Mouse (Mus musculus): ENCODE measurements around the gene Cpa1. TPM values are rescaled to one million over a fixed set of nuclear protein-coding genes. Genes with fewer than 3 reads are reported as not detected.

The Cpa1 gene
- polyA plus RNA-seq, 1 experiment from 2014 or later = 0.27 TPM

DNA sequence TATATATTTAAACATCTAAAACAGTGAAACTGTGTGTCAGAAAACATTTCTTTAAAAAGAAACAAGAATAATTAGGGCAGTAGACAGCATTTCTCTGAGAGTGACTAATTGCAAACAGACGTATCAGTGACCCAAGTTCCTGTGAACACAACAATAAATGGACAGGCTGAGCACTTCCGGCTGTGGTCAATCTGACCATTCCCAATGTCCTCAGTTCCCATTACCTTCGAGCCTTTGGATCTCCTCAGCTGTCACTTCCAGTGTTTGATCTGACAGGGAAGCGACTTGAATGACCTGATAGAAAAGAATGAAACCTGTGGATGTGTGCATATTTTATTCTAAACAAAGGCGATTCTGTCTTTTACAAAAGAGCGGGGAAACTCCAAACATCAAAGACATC, 27.0 kb downstream of the Cpa1 start:
- no peak overlapping the region for H3K4me3 ChIP-seq (ENCODE audit: low read depth, low read length)
- H3K4me2 ChIP-seq (ENCODE audit: low read depth, severe bottlenecking) = no peak overlapping the region
- ATAC-seq (ENCODE audit: insufficient number of reproducible peaks, low FRiP score, low TSS enrichment, low read depth) (no peak), DNase-seq (ENCODE audit: low spot score) (no peak)
- no peak overlapping the region for H3K9ac ChIP-seq (ENCODE audit: low read length)
- H3K27me3 ChIP-seq (ENCODE audit: control insufficient read depth, insufficient read depth, low read length) = no peaks in the 10 kb centered on the region
- no peaks in the 10 kb centered on the region for H3K9me3 ChIP-seq (ENCODE audit: control insufficient read depth, low read length)
- no peaks in the 10 kb centered on the region for H3K36me3 ChIP-seq (ENCODE audit: control insufficient read depth, insufficient read depth, low read length)
- no peak overlapping the region for H3K27ac ChIP-seq (replicated peaks; ENCODE audit: low read depth, low read length)
- WGBS = 29% methylated on average over 6 of the region's 6 CpGs
- peaks cover 38% of the 10 kb centered on the region for H3K4me1 ChIP-seq (ENCODE audit: control insufficient read depth, insufficient read depth, low read length)

DNA sequence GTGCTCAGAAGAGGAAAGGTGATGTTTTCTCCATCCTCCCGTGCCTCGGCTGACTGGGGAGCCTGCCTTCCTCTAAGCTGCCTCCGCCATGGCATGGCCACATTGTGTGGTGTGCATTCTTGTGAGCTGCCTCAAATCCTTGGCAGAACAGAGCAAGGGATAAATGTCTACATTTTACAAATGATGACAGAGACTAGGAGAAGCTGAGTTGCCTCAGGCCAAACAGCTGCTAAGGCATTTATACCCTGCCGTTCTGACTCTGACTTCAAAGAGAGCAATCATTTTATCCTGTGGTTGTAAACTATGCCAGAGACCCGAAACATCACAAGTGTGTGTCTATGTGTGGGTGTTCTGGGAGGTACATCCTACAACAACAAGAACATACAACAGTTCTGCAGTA, 28.6 kb downstream of the Cpa1 start:
- Histone ChIP-seq H3K27me3 (ENCODE audit: control insufficient read depth, insufficient read depth, low read length) (no peaks in the 10 kb centered on the region), H3K36me3 (ENCODE audit: control insufficient read depth, insufficient read depth, low read length) (no peaks in the 10 kb centered on the region), H3K9ac (ENCODE audit: low read length) (no peak overlapping the region), H3K27ac (replicated peaks; ENCODE audit: low read depth, low read length) (peak overlapping the region; percentile 72), H3K4me1 (ENCODE audit: control insufficient read depth, insufficient read depth, low read length) (peaks cover 34% of the 10 kb centered on the region), H3K4me2 (ENCODE audit: low read depth, severe bottlenecking) (no peak overlapping the region), H3K9me3 (ENCODE audit: control insufficient read depth, low read length) (no peaks in the 10 kb centered on the region), H3K4me3 (ENCODE audit: low read depth, low read length) (no peak overlapping the region)
- no peak for DNase-seq (ENCODE audit: low spot score)
- no peak for ATAC-seq (ENCODE audit: insufficient number of reproducible peaks, low FRiP score, low TSS enrichment, low read depth)
- 31% methylated on average over 5 of the region's 5 CpGs for WGBS

DNA sequence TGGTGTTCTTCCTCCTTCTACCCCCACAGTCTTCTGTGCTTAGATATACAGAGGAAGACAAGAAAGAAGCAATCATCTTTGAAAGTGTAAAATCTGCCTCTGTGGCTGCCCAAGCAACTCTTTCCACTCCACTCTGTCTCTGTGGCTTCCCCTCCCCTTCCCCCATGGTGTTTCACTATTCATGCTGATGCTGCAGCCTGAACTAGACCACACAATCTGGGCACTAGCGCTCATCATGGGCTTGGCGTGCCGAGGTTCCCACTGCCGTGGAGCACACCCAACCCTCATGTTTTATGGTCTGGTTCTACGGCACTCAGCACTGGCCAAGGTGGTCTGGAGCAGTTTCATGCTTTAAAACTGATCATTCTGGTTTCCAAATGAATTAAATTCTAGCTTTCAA, 32.7 kb downstream of the Cpa1 start:
- H3K4me3 ChIP-seq (ENCODE audit: low read depth, low read length) = no peak overlapping the region
- WGBS = 66% methylated on average over 5 of the region's 5 CpGs
- ATAC-seq (ENCODE audit: insufficient number of reproducible peaks, low FRiP score, low TSS enrichment, low read depth) (no peak), DNase-seq (ENCODE audit: low spot score) (no peak)
- no peaks in the 10 kb centered on the region for H3K27me3 ChIP-seq (ENCODE audit: control insufficient read depth, insufficient read depth, low read length)
- no peaks in the 10 kb centered on the region for H3K9me3 ChIP-seq (ENCODE audit: control insufficient read depth, low read length)
- H3K27ac ChIP-seq (replicated peaks; ENCODE audit: low read depth, low read length) = peak overlapping the region; percentile 2
- H3K4me2 ChIP-seq (ENCODE audit: low read depth, severe bottlenecking) = no peak overlapping the region
- no peaks in the 10 kb centered on the region for H3K36me3 ChIP-seq (ENCODE audit: control insufficient read depth, insufficient read depth, low read length)
- no peak overlapping the region for H3K9ac ChIP-seq (ENCODE audit: low read length)
- H3K4me1 ChIP-seq (ENCODE audit: control insufficient read depth, insufficient read depth, low read length) = peaks cover 56% of the 10 kb centered on the region

DNA sequence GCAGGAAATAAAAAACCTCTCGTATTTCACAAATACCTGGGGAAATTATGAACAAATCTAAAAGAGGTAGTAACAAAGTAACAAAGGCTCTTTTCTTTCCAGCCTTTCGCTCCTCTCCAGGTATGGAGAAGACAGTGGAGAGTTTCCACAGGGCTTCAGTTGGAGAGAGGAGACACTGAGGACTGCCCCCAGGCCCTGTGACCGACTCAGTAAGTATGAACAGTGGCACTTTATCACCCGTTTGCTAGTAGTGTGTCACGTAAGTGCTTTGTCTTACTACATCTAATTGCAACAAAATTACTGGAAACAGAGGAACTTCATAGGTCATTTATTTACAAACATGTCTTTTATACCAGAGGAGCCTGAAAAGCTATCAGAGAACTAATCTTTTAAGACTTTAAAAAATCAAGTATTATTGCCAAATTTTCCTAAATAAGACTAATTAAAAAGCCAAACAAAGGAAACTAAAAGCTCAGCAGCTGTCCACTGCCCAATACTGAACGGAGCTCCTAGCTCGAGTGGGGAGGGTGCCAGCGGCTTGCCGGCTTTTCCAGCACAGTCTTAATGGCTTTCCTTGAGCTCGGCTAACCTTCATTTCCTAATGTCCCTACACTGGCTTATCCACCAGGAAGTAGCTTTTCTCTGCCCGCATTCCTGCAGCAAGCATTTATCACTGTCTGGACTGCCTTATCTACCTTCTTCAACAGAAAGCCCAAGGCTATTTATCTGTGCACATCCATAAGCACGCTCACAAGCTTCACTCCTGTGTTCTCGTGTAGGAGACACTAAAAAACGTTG, 34.9 kb downstream of the Cpa1 start:
- Histone ChIP-seq H3K36me3 (ENCODE audit: control insufficient read depth, insufficient read depth, low read length) (no peaks in the 10 kb centered on the region), H3K9ac (ENCODE audit: low read length) (peak overlapping the region; percentile 55), H3K4me1 (ENCODE audit: control insufficient read depth, insufficient read depth, low read length) (peaks cover 51% of the 10 kb centered on the region), H3K4me3 (ENCODE audit: low read depth, low read length) (no peak overlapping the region), H3K27ac (replicated peaks; ENCODE audit: low read depth, low read length) (peak overlapping the region; percentile 99), H3K27me3 (ENCODE audit: control insufficient read depth, insufficient read depth, low read length) (no peaks in the 10 kb centered on the region), H3K4me2 (ENCODE audit: low read depth, severe bottlenecking) (peak overlapping the region; percentile 24; the same call in 1 of the 2 replicates), H3K9me3 (ENCODE audit: control insufficient read depth, low read length) (no peaks in the 10 kb centered on the region)
- DNase-seq (ENCODE audit: low spot score) = peak; percentile 54
- no peak for ATAC-seq (ENCODE audit: insufficient number of reproducible peaks, low FRiP score, low TSS enrichment, low read depth)
- 17% methylated on average over 14 of the region's 14 CpGs for WGBS

DNA sequence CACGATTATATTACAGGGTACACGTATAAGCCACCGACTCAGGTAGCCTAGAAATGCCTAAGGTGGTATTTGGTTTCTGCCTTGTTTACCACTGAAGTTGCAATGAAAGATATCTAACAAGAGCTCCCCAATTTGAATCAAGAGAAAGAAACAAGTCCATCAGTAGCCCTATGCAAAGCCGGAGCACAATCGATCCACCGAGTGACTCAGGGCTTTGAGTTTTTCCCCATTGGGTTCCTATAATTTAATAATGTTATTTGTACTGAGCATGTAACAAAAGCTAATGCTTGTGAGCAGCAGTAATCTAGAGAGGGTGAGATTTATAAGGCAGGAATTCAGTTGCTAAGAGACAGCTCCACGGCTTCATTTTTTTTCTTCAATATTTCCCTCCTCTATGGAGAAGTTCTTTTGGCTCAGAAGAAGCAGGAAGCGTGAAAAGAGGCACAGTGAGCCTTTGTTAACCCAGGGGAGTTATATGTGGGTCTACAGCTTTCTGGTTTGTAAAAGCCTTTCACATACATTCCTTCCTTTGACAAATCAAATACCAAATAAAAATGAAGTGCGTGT, 35.8 kb downstream of the Cpa1 start:
- 48% methylated on average over 9 of the region's 9 CpGs for WGBS
- Histone ChIP-seq H3K4me2 (ENCODE audit: low read depth, severe bottlenecking) (peak overlapping the region; percentile 34; the same call in 1 of the 2 replicates), H3K27ac (replicated peaks; ENCODE audit: low read depth, low read length) (peak overlapping the region; percentile 99), H3K9ac (ENCODE audit: low read length) (peak overlapping the region; percentile 71), H3K4me3 (ENCODE audit: low read depth, low read length) (no peak overlapping the region), H3K36me3 (ENCODE audit: control insufficient read depth, insufficient read depth, low read length) (no peaks in the 10 kb centered on the region), H3K9me3 (ENCODE audit: control insufficient read depth, low read length) (no peaks in the 10 kb centered on the region), H3K27me3 (ENCODE audit: control insufficient read depth, insufficient read depth, low read length) (no peaks in the 10 kb centered on the region), H3K4me1 (ENCODE audit: control insufficient read depth, insufficient read depth, low read length) (peaks cover 47% of the 10 kb centered on the region)
- ATAC-seq (ENCODE audit: insufficient number of reproducible peaks, low FRiP score, low TSS enrichment, low read depth) (peak; percentile 24; the same call in 1 of the 2 replicates), DNase-seq (ENCODE audit: low spot score) (no peak)

DNA sequence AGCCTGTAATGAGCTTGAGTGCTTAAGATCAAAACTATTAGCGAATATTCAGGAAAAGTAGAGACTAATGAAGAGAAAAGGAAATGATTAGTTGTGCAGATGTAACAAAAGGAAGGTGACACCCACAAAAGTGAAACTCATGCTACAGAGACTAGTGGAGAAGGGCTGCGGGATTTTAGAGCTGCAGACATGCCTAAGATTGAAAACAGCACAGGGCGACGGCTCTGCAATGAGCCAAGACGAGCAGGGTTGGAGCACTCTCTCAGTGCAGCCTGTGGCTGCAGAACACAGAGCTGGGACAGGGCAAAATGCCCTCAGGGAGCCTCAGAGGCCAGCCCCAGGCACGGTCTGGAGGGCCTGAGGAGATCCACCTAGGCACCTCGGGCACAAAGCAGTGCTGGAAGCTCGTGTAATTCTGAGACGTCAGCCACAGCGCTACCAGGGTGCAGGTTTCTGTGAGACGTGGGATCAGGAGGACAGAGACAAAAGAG, 36.3 kb downstream of the Cpa1 start:
- Histone ChIP-seq H3K4me2 (ENCODE audit: low read depth, severe bottlenecking) (peak overlapping the region; percentile 34; the same call in 1 of the 2 replicates), H3K27ac (replicated peaks; ENCODE audit: low read depth, low read length) (peak overlapping the region; percentile 99), H3K4me3 (ENCODE audit: low read depth, low read length) (no peak overlapping the region), H3K36me3 (ENCODE audit: control insufficient read depth, insufficient read depth, low read length) (no peaks in the 10 kb centered on the region), H3K9ac (ENCODE audit: low read length) (peak overlapping the region; percentile 71), H3K27me3 (ENCODE audit: control insufficient read depth, insufficient read depth, low read length) (no peaks in the 10 kb centered on the region), H3K9me3 (ENCODE audit: control insufficient read depth, low read length) (no peaks in the 10 kb centered on the region), H3K4me1 (ENCODE audit: control insufficient read depth, insufficient read depth, low read length) (peaks cover 46% of the 10 kb centered on the region)
- ATAC-seq (ENCODE audit: insufficient number of reproducible peaks, low FRiP score, low TSS enrichment, low read depth) (peak; percentile 37; the same call in 1 of the 2 replicates), DNase-seq (ENCODE audit: low spot score) (peak; percentile 62)
- 18% methylated on average over 11 of the region's 11 CpGs for WGBS

DNA sequence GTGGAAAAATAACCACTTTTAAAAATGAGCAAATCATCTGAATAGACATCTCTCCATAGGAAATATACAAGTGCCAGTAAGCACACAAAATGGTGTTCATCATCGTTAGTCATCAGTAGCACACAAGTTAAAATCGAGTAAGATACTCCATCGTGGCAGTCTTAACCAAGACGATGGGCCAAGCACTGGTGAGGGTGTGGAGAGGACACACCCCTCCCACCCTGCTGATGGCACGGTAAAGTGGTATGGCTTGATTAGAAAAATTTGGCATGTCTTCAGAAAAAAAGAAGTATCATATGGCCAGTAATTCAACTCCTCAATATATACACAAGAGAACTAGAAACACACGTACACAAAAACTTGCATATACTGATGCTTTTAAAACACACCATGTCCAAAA, 37.5 kb downstream of the Cpa1 start:
- ATAC-seq (ENCODE audit: insufficient number of reproducible peaks, low FRiP score, low TSS enrichment, low read depth) (no peak), DNase-seq (ENCODE audit: low spot score) (no peak)
- Histone ChIP-seq H3K9ac (ENCODE audit: low read length) (no peak overlapping the region), H3K4me3 (ENCODE audit: low read depth, low read length) (no peak overlapping the region), H3K4me1 (ENCODE audit: control insufficient read depth, insufficient read depth, low read length) (peaks cover 53% of the 10 kb centered on the region), H3K27ac (replicated peaks; ENCODE audit: low read depth, low read length) (0 out of 2 replicates have a peak overlapping the region, but pooled peaks have one; percentile 99), H3K27me3 (ENCODE audit: control insufficient read depth, insufficient read depth, low read length) (no peaks in the 10 kb centered on the region), H3K9me3 (ENCODE audit: control insufficient read depth, low read length) (no peaks in the 10 kb centered on the region), H3K36me3 (ENCODE audit: control insufficient read depth, insufficient read depth, low read length) (no peaks in the 10 kb centered on the region), H3K4me2 (ENCODE audit: low read depth, severe bottlenecking) (no peak overlapping the region)
- WGBS = 82% methylated on average over 6 of the region's 6 CpGs

DNA sequence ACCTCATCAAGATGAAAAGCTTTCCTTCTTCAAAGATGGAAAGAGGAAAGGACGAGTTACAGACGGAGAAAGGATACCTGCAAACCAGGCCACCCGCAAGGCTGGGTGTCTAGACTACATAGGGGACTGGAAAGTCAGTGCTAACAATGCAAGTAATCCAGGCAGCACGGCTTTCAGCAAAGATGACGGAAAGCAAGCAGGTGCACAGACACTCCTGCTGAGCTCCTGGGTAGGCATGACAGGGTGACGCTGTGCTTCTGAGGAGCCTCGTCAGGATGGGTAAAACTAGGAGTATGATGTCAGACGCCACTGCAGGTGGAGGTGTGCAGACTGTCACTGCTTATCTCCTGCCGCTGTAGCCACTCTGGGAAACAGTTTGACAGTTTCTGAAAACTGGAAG, 38.6 kb downstream of the Cpa1 start:
- ATAC-seq (ENCODE audit: insufficient number of reproducible peaks, low FRiP score, low TSS enrichment, low read depth) (no peak), DNase-seq (ENCODE audit: low spot score) (no peak)
- Histone ChIP-seq H3K9ac (ENCODE audit: low read length) (no peak overlapping the region), H3K4me1 (ENCODE audit: control insufficient read depth, insufficient read depth, low read length) (peaks cover 59% of the 10 kb centered on the region), H3K9me3 (ENCODE audit: control insufficient read depth, low read length) (no peaks in the 10 kb centered on the region), H3K36me3 (ENCODE audit: control insufficient read depth, insufficient read depth, low read length) (no peaks in the 10 kb centered on the region), H3K27ac (replicated peaks; ENCODE audit: low read depth, low read length) (peak overlapping the region; percentile 38; the same call in 1 of the 2 replicates), H3K27me3 (ENCODE audit: control insufficient read depth, insufficient read depth, low read length) (no peaks in the 10 kb centered on the region), H3K4me3 (ENCODE audit: low read depth, low read length) (no peak overlapping the region), H3K4me2 (ENCODE audit: low read depth, severe bottlenecking) (no peak overlapping the region)
- WGBS = 77% methylated on average over 9 of the region's 9 CpGs
